Mouse (Mus musculus) cerebellum, adult 2 months (tissue): Measurements from ENCODE around the gene Timmdc1.

Experiments used
- CTCF ChIP-seq: fragments of 200-500 bp; IDR thresholded peaks from 2 replicates; pipeline ENCODE4 v1.5.1; 2011; ENCODE audit warnings: low read depth, mild to moderate bottlenecking, control low read depth, low read length, moderate library complexity, borderline replicate concordance; ENCODE audit not compliant: insufficient read depth
- POLR2A ChIP-seq: fragments of 200-500 bp; IDR thresholded peaks from 2 replicates; pipeline ENCODE4 v1.6.1; 2011; ENCODE audit warnings: low read length, control low read depth, borderline replicate concordance; ENCODE audit not compliant: insufficient read depth

- no peak for TF ChIP-seq CTCF
- no peak for TF ChIP-seq POLR2A
Measured at GRCm38 (mm10) chr16:38471697-38472506, 50.6 kb downstream of the Timmdc1 start.
